Mouse (Mus musculus) frontal cortex, postnatal 14 days (tissue): ENCODE measurements around the gene Smarca2.
"Not testable (repeated sequence)": the region's sequence is repeated elsewhere in the genome, so short reads cannot be mapped to it uniquely, and the experiment has no call there.

Source experiments
- DNase-seq, 2 experiments: peaks; one replicate each; pipeline ENCODE4 v3.0.0; 2022; ENCODE audit warnings: low spot score in 2 of 2

Smarca2 gene

DNA sequence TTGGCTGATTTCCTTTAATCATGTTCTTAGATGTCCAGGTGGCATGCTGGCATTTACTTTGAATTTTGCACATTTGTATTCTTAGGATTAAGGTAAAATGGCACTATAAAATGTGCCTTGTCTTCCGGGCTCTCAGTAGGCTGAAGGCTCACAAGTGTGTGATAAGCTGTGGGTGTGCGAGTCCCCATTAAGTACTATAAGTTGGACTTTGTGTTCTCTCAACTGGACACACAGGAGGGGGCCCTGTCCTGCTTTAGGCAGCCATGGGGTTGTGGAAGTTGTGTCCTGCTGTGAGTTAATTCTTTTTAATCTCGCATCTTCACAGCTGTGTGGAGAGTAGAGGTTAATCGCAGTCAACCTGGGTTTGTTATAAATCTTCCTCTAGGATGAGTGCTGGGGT is 85.7 kb downstream of the Smarca2 start:
- no peak for DNase-seq

DNA sequence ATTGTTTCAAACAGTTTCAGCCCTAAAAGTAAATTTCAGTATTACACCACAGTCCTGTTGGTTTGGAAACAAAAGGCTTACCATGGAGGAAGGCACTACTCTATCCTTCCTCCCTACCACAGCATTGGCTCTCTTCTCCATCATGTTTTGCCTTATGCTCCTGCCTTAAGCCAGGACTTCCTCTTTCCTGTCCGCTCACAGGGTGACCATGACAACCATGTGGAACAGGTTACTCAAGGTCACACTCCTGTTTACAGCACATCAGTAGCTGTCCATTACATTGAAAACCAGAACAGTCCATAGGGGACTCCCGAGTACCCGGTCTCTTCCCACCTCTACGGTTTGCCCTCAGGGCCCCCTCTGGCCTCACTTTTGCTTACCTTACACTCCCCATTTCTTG is 92.3 kb downstream of the Smarca2 start:
- DNase-seq: no peak

DNA sequence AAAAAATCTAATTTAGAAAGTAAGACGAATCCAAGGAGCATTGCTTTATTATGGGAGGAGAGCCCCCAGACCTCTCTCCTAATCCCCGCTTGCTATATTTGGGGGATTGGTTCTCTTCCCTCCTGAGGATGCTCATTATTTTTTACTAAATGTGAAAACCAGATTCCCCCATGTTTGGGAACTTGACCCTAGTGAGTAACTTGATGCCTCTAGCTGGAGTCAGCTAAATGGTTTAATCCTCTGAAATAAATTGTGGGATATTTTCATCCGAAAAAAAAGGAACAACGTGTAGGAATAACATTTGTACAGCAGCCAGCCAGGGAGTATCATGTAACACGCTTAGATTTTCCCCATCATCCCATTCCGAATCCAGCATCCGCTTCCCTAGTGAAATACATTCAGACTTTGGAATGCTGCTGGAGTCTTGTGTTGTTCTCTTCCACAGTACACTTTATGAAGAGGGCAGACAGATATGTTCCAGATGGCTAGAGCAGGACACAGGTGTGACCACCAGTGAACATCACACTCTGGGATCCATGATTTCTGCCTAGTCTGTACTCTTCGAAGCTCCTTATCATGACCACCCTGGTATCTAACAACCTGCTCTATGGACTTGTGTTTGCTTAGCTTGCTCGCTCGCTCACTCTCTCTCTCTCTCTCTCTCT is 99.8 kb downstream of the Smarca2 start:
- DNase-seq: no peak

DNA sequence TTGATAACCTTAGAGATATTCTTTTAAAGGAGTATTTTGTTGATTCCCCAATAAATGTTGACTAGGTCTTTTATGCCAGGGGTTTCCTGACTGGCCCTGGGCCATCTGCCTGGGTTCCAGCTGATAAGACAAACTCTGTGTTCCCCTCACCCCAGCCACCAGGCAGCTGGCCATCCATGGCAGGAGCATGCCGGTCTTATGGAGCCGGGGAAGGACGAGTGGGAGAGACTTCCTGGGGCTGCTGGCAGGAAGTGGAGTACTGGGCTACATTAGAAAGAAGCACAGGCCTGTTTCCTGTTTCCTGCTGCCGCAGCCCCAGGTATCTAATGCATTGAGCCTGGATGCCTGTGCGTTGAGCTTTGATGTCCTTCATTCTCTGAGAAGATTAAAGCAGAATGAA is 102.1 kb downstream of the Smarca2 start:
- no peak for DNase-seq

DNA sequence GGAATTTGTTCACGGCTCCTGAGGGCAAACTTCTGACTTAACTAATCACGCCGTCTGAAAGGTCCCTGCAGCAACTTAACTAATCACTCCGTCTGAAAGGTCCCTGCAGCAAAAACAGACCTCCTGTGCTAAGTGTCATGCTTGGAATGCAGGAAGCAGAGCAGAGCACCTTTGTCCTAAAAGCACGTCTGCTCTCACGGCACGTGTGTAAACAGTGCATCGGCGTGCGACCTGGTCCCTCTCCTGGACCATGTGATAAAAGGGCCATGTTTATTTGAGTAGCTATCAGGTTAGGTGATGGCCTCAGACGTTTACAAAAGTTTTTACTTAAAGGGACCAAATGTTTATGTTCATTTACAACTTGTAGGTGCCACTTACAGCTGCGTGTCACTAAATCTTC is 104.2 kb downstream of the Smarca2 start:
- no peak for DNase-seq

DNA sequence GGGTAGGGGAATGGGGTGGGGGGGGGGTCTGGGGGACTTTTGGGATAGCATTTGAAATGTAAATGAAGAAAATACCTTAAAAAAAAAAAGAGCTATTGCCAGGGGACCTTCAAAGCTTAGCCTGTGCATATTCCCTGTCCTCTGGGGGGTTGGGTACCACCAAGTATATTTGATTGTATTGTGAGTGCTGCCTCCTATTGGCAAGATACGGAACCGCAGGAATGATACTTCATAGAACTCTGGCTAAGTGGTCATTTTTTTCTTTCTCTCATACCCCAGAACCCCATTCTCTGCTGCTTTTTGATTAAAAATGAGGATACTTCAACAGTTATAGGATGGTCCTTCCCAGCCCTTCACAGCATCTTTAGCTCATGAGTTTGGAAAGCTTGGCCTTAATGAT is 106.4 kb downstream of the Smarca2 start:
- DNase-seq: no peak

DNA sequence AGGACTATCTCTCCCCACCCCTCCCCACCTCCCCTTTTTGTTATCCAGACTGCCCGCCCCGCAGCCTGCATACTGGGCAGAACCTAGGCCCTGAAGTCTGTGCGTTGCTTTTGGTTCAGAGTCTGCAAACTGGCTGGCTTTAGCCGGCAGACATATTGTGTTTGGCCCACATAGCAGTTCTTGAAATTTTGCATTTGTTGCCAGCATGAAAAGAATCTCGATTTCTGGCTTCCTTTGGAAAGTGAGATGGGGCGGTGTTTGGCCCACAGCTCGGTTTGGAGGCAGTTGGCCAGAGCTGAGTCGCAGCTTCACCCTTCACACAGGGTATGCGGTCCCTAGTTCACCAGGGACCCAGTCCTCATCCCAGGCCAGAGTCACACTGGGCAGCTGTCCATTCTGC is 111.4 kb downstream of the Smarca2 start:
- DNase-seq: no peak

DNA sequence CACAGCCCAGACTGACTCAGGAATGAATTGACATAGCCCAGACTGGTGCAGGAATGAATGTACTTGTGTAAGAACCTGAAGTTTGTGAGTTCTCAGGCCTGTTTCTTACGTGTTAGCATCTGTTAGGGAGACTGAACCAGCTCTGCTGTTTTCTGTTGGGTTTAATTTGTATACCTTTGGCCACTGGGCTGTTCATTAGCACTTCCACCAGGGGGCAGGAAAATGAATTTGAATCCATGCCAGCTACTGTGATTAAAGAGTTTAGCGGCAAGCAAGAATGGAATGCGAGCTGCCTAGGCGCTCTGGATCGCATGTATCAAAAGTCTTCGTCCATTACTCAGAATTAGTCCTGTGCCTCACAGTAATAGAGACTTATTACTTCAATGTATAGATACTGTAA is 113.4 kb downstream of the Smarca2 start:
- DNase-seq: no peak

DNA sequence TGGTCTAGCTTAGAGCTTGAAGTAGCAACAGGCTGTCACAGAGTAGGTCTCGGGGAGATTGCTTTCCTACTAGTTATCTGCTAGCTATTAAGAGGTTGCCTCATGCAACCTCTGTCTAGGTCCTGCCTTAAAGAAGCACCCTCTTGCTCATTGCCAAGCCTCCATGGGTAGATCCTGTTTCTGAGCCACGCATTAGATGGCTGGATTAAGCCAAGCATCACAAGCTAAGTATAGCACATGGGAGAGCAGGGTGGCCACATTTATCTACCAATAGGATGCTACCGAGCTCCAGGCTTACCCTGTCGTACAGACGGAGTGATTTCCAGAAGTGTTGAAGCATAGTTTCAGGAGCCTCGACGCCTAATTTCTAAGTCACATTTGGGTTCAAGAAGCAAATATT is 114.3 kb downstream of the Smarca2 start:
- no peak for DNase-seq

DNA sequence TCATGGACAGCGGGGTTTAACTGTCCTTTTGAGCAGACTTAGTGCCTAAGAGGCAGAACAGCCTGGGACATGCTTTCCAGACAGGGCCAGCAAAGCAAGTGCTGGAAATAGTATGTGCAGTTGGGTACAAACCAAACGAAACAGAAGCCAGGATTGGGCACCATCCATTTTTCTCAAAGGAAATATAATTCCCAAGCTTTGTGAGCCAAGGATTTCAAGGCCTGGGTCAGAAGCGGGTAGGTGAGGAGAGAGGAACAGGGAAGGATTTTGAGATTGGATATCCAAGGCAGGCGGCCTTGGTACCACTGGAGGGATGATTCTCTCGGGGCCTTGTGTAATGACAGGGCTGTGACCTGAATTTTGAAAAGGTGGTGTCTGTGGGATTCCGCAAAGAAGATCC is 116.9 kb downstream of the Smarca2 start:
- no peak for DNase-seq

DNA sequence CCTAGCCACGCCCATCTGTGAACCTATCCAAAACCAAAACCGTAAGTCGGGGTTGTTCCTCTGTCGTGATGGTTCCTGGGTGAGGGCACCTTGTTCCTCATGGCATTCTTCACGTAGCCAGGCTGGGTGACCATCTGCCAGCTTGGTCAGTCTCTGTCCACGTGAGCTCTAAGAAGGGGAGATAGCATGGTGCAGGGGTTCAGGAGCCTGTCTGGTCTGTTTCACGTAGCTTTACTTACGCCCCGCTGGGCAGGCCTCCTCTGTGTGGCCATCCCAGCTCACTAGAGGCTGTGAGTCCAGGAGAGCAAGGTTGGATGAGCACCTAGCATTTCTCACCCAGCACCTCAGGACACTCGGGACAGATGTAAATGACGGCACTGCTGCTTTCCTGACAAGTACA is 119.0 kb downstream of the Smarca2 start:
- no peak for DNase-seq

DNA sequence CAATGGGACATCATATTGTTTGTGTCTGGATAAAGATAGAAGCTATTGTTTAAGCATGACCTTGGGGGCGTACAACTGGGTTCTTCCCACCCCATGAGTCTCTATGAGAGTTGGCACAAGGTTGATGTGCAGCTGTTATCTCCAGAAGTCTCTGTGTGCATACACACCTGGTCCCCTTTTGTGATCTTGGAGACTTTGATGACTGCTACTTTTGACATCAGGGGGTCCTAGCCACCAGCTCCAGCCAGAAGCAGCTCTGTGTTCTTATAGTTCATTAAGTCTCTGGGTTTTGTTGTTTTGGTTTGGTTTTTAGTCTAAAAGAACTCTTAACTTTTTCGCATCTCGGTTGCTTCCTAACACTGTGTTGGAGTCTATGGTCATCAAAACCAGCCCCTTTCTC is 119.8 kb downstream of the Smarca2 start:
- no peak for DNase-seq

DNA sequence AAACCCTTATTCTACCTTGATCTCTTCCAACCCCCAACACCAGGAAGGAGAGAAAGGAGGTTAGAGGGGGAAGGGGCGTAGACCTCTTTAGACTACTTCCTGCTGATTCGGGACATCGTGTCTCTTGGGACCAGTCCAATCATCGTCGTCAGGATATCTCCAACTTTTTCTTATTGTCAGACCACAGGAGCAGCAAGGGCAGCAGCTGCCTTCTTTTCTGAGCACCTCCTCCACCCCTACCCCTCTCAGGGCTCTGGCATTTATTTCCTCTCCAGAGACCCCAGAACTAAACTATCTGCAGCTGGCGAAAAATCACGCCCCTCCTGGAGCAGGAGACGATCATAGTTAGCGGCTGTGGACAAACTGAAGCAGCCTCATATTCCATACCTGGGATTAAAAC is 122.9 kb downstream of the Smarca2 start:
- DNase-seq: no peak

DNA sequence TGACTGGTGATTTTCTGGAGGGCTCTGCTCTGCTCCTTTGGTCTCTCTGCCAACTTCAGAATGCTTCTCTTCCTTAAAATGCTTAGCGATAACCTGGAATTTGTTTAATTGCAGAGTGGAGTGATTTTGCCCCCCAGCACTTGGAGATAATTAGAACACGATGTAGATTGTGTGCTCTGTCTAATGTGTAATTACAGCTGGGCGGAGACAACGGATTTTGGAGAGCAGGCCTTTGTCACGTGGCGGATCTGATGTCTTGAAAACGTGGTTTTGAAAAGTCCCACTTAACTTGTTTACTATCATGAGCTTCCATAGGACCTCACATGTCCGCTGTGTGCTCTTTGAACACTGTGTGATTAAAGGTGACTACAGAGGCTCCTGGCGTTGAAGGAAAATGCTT is 125.6 kb downstream of the Smarca2 start:
- no peak for DNase-seq

DNA sequence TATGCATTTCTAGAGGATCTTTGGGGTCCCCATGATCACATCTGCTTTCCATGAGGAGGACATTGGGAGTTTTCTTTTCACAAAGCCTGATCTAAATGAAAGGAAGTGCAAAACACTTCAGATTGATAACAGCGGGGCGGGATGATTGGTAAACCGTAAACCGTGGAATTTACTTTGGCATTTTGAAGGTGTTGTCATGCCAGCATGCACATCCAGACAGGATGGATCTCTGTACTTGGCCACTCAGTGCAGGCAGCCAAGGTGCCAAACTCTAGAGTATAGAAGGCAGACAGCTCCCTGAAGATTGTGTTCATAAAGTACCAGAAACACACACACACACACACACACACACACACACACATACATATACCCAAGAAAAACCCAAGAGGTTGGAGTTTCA is 126.3 kb downstream of the Smarca2 start:
- DNase-seq: no peak

DNA sequence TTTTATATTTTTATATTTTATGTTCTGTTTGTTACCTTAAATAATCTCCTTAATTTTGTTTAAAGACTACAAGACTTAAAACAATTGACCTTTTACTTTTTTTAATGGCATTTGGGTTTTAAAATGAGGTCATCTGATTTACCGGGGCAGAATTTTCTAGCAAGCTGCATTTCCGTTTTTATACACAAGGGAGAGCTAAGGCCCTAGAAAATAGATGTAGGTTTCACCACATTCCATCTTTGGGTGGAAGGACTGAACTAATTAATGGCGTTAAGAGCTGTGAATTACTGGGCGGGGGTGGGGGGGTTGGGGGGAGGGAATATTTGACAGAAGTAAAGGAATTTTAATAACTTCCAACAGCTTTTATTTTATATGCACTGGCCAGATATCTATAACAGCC is 127.0 kb downstream of the Smarca2 start:
- DNase-seq: no peak

DNA sequence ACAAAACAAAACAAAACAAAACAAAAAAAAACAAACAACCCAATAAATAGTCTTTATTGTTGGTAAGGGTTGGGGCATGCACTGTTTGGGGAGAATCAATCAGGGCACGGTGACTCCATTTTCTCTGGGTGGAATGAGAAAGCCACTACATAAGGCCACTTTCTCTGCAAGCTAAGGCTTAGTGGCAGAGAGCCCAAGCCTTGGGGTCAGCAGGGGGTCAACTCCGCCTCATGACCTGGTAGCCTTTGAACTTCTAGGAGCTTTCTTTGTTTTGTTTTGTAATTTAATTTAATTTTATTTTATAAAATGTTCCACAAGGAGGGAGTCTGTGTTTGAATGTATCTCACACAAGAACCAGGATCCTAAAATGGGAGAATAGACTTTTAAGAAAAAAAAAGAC is 128.2 kb downstream of the Smarca2 start:
- DNase-seq: no peak

DNA sequence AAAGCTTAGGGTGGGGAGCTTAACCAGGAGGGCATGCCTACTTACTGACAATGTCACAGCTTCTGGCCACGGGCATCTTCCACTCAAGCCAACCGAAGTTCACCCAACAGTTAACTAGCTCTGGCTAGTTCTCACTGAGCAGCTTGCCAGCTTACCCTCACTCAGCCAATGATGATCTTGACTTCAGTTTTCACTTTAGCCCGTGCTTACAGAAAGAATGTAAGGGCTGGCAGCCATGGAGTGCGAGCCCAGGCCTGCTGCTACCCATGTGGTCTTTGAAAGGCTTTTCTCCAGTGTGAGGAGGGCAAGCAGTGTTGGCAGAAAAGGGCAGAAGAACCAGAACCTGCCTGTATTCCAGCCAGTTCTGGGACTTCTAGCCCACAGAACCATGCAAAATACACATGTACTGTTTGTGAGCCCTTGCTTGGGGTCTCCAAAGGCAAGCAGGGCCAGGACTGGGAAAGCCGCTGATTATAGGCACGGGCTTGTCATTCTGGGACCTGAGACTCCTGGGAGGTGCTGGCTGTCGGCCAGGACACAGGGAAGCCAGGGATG is 128.8 kb downstream of the Smarca2 start:
- DNase-seq: no peak

DNA sequence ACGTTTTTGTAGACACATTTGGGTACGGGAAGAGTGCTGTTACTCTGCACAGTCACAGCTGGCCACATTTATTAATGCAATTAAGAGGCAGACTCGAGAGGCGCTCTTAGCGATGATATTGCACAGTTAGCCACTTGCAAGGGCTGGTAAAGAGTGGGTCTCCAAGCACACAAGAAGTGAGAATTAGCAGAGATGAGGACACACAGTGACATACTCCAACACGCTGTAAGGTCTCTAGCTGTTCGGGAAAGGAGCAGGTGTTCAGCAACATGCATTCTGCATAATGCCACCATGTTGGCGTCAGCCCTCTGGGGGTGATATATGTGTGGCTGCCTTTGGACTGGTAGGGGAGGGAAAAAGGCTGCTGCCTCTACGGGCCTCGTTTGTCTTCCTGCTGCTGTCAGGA is 129.9 kb downstream of the Smarca2 start:
- no peak for DNase-seq

DNA sequence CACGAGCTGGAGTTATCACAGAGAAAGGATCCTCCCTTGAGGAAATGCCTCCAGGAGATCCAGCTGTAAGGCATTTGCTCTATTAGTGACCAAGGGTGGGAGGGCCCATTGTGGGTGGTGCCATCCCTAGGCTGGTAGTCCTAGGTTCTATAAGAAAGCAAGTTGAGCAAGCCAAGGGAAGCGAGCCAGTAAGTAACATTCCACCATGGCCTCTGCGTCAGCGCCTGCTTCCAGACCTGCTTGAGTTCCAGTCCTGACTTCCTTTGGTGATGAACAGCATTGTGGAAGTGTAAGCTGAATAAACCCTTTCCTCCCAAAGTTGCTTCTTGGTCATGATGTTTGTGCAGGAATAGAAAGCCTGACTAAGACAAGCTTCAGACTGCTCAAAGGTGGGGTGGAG is 140.2 kb downstream of the Smarca2 start:
- not testable (repeated sequence) for DNase-seq

DNA sequence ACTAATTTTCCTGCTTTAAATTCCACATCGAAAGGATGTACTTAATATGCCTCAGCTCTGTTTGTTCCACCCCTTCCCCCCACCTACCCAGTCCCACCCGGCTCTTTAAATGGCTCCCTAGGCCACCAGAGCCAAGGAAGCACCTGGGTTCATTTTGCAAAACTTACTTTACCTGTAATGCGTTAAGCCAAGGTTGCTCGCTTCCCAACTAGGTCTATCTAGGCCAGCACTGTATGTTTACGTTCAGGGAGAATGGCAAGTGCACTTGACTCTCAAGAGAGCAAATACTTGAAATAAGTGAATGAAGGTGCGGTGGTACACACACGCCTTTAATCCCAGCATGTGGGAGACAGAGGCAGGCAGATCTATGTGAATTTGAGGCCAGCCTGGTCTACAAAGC is 140.7 kb downstream of the Smarca2 start:
- DNase-seq: no peak

DNA sequence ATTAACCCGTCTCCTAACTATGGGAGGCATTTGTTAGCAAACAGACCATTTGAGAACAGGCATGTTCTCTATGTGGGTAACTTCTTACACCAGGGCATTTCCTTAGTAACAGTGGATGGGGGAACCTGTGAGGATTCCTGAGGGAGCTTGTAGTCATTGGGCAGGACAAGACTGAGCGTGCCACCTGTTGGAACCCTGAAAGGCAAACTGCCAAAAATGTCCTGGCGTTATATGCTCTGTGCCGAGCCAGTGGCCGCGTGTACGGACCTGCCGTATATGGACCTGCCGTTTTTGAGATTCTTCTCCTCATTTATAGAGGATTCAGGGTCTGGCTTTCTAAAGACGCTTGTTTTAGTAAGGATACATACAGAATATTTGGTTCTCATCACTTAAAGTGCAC is 141.4 kb downstream of the Smarca2 start:
- no peak for DNase-seq

DNA sequence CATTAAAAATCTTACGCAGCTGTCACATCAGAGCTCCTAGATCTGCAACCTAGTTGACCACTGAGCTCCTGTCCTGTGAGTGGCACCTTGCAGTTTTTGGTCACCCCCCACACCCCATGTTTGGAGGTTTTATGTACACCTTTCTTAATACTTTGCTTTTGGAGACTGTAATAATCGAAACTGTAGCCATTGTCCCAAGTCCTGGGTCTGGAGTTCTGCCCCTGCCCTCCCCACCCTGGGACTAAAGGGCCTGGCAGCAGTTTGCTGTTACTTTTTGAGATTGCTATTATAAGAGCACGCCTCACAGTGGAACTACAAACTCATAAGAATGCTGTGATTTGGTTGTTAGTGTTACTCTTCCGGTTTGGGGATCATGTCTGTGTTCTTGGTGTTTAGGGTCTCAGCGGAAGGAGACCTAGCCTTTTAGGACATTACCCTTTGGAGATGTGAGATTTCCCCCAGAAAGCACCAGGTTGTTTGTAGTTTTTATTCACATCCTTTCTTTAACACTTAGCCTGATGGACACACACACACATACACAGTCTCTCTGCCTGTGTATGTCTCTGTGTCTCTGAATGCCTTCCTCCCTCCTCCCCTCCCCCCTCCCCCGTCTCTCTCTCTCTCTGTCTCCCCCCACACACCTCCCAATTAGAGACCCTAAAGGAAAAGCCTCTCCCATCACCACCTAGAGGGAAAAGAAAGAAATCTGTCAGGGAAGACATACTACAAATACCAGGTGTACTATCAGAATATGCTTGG is 142.0 kb downstream of the Smarca2 start:
- DNase-seq: no peak
